Mouse (Mus musculus): ENCODE measurements at regions not wholly inside any gene's neighbourhood (a gene's known extent, or its start where the extent isn't known, plus 50 kb on each side); places are given as distances from the start of the nearest gene placed in this dataset.

GRCm38 (mm10) chr9:120860969-120861595 lies 67.9 kb upstream of the Ctnnb1 start:
- in situ Hi-C loops (cut with MboI, MseI), result loop anchor here (10.0 kb wide), 1 partner anchor 826 kb away; no protein-coding TSS in a partner anchor

GRCm38 (mm10) chr9:120861788-120862345 lies 67.1 kb upstream of the Ctnnb1 start:
- in situ Hi-C loops (cut with MboI, MseI), result loop anchor here (10.0 kb wide), 1 partner anchor 827 kb away; no protein-coding TSS in a partner anchor

- in situ Hi-C loops (cut with MboI, MseI), result loop anchor here (10.0 kb wide), 1 partner anchor 830 kb away; no protein-coding TSS in a partner anchor
Measured at GRCm38 (mm10) chr9:120864410-120864809, 64.6 kb upstream of the Ctnnb1 start.

- in situ Hi-C loops (cut with MboI, MseI), result loop anchor here (10.0 kb wide), 1 partner anchor 831 kb away; no protein-coding TSS in a partner anchor
Measured at GRCm38 (mm10) chr9:120866251-120866650, 62.8 kb upstream of the Ctnnb1 start.

- in situ Hi-C loops (cut with MboI, MseI), result loop anchor here (10.0 kb wide), 1 partner anchor 832 kb away; no protein-coding TSS in a partner anchor
Measured at GRCm38 (mm10) chr9:120866709-120867108, 62.3 kb upstream of the Ctnnb1 start.

- in situ Hi-C loops (cut with MboI, MseI), result loop anchor here (10.0 kb wide), 1 partner anchor 833 kb away; no protein-coding TSS in a partner anchor
Measured at GRCm38 (mm10) chr9:120867861-120868260, 61.2 kb upstream of the Ctnnb1 start.

- in situ Hi-C loops (cut with MboI, MseI), result loop anchor here (10.0 kb wide), 1 partner anchor 834 kb away; no protein-coding TSS in a partner anchor
Measured at GRCm38 (mm10) chr9:120868330-120868729, 60.7 kb upstream of the Ctnnb1 start.

- in situ Hi-C loops (cut with MboI, MseI), result loop anchor here (10.0 kb wide), 1 partner anchor 835 kb away; no protein-coding TSS in a partner anchor
Measured at GRCm38 (mm10) chr9:120869432-120870081, 59.5 kb upstream of the Ctnnb1 start.

- in situ Hi-C loops (cut with MboI, MseI), result no loop called here
Measured at GRCm38 (mm10) chr9:120873293-120873692, 55.7 kb upstream of the Ctnnb1 start.

- in situ Hi-C loops (cut with MboI, MseI), result no loop called here
Measured at GRCm38 (mm10) chr9:120874416-120874976, 54.5 kb upstream of the Ctnnb1 start.

GRCm38 (mm10) chr9:120877101-120877500 lies 51.9 kb upstream of the Ctnnb1 start:
- in situ Hi-C loops (cut with MboI, MseI), result no loop called here
